Mouse (Mus musculus) spleen, adult 2 months (tissue): ENCODE measurements around the gene Slc22a23.

Experiments used
- CTCF ChIP-seq: fragments of 200-500 bp; IDR thresholded peaks from 2 replicates; pipeline ENCODE4 v1.5.1; 2011; ENCODE audit warnings: mild to moderate bottlenecking, inconsistent platforms; ENCODE audit not compliant: insufficient read depth, insufficient read length, insufficient replicate concordance; ENCODE audit errors: extremely low read depth
- POLR2A ChIP-seq: fragments of 200-500 bp; IDR thresholded peaks from 2 replicates; pipeline ENCODE4 v1.6.1; 2011; ENCODE audit warnings: low read depth, low read length, inconsistent platforms

DNA sequence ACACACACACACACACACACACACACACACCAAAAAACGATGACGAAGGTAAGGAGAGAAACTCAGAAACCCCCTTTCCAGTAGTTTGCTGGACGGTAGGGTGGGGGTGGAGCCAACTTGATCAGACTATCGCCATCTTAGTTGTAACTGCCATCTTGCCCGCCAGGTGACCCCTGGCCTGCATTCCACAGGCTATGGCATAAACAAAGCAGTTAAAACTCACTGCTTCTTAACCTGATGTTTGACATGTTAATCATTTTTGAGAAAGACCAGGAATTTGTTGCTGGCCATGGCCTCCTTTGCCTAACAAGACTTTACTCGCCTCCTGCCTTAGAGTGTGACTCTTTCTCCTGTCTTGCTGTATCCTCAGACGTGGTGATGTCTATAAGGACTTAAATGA, 192.3 kb downstream of the Slc22a23 start:
- TF ChIP-seq CTCF (no peak), POLR2A (no peak)
